ENCODE assay signal across 8 mouse cellular contexts in the genomic region with DNA sequence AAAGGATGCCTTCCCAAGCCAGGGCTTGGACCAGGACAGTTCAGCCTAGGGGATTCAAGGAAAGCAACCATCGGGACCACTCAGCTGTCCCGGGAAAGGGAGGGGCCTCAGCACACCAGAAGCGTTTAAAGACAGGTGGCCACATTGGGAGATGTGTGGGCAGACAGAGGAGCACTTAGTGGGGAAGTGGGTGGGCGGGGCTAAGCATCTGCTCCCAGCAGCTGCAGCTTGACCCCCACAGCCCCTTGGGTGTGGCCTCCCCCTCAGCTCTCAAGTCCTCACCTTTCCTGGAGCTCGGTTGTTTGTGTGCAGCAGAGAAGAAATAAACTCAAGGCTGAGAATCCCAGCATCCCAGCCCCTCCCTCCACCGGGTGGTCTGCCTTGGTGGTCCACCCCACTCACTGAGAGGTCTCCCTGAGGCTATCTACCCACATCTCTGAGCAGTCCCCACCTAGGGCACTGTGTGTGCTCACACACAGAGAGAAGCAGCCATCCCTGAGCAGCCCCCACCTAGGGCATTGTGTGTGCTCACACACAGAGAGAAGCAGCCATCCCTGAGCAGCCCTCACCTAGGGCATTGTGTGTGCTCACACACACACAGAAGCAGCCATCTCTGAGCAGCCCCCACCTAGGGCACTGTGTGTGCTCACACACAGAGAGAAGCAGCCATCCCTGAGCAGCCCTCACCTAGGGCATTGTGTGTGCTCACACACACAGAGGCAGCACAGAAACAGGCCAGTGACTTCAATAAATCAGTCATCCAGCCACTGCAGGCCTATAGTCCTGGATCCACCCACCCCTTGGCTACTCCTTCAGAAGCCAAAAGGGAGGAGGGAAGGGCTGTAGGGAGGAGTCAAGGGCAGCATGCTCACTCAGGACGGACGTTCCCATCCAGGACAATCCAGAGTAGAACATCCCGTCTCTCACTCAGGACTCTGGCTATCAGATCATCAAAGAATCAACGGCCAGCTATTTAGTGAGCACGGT.
A peak's percentile ranks its signal among the peaks of the same experiment; 100 is the strongest.
DNase-seq lines count a peak whose midpoint lies in the region; ATAC-seq and TF ChIP-seq lines count a peak whose summit lies in the region.

No protein-coding gene starts in this region.

- peak; percentile 84 for DNase-seq in R1 (ENCODE audit: low read depth, low spot score)
- DNase-seq in heart, postnatal 0 days (ENCODE audit: low spot score): peak; percentile 27
- peak; percentile 80 for DNase-seq in lung, postnatal 36 days
- DNase-seq in thymus, postnatal 36 days: no peak
- no peak for DNase-seq in cerebellum, adult 9-10 months
- DNase-seq in urinary bladder, postnatal 4 days (ENCODE audit: low spot score in 2 of 2): no peak
- no peak for DNase-seq in gastrocnemius, postnatal 36 days

- 44% methylated on average over 11 of the region's 11 CpGs for WGBS in heart, postnatal 0 days

- H3K79me2 ChIP-seq in C2C12 (ENCODE audit: control insufficient read depth, insufficient read depth): no peaks in the 10 kb centered on the region

- no peak overlapping the region for H3K27ac ChIP-seq in heart, postnatal 0 days (ENCODE audit: low read depth)

- no peaks in the 10 kb centered on the region for H3K79me3 ChIP-seq in C2C12 (ENCODE audit: low read depth)

- H3K36me3 ChIP-seq in C2C12 (ENCODE audit: control insufficient read depth, insufficient read depth): no peaks in the 10 kb centered on the region
- no peaks in the 10 kb centered on the region for H3K36me3 ChIP-seq in heart, postnatal 0 days (replicated peaks; ENCODE audit: control insufficient read depth, insufficient read depth, low read length)

- H3K4me2 ChIP-seq in heart, postnatal 0 days (ENCODE audit: low read depth, low read length): no peak overlapping the region

- ATAC-seq in heart, postnatal 0 days (ENCODE audit: insufficient read depth, low read depth): 0 out of 2 replicates have a peak, but pooled peaks have one; percentile 3

- H3K9ac ChIP-seq in heart, postnatal 0 days (replicated peaks; ENCODE audit: low read depth, low read length): no peak overlapping the region

- no peak for TF ChIP-seq CTCF in C2C12 (IDR thresholded peaks at IDR 0.05; ENCODE audit: control insufficient read depth, insufficient read depth, insufficient read length)
- no peak for TF ChIP-seq CTCF in heart, postnatal 0 days (IDR thresholded peaks at IDR 0.05; ENCODE audit: low read depth)

- H3K27me3 ChIP-seq in C2C12 (ENCODE audit: control insufficient read depth, insufficient read depth, insufficient read length): no peaks in the 10 kb centered on the region
- H3K27me3 ChIP-seq in heart, postnatal 0 days (ENCODE audit: control insufficient read depth, insufficient read depth, low read length): no peaks in the 10 kb centered on the region

- no peak overlapping the region for H3ac ChIP-seq in C2C12 (ENCODE audit: control insufficient read depth, insufficient read length, low read depth)

- TF ChIP-seq EP300 in heart, postnatal 0 days (IDR thresholded peaks at IDR 0.05; ENCODE audit: low read depth): no peak

- peaks cover 36% of the 10 kb centered on the region for H3K4me1 ChIP-seq in heart, postnatal 0 days (ENCODE audit: control insufficient read depth, insufficient read depth)

- intact Hi-C loops in gastrocnemius, postnatal 36 days (cut with DNase I): no loop called here

- H3K4me3 ChIP-seq in C2C12 (ENCODE audit: insufficient read depth, poor library complexity, severe bottlenecking): no peak overlapping the region
- H3K4me3 ChIP-seq in heart, postnatal 0 days (ENCODE audit: low read depth, low read length): no peak overlapping the region

- H3K9me3 ChIP-seq in heart, postnatal 0 days (replicated peaks; ENCODE audit: control insufficient read depth, low read length): no peaks in the 10 kb centered on the region

TF ChIP-seq in C2C12, 6 proteins besides CTCF, POLR2A, EP300 and RAD21:
- TF ChIP-seq FOSL1 (IDR thresholded peaks at IDR 0.05; ENCODE audit: insufficient read depth, low read length, poor library complexity, severe bottlenecking): no peak
- no peak for TF ChIP-seq USF1 (IDR thresholded peaks at IDR 0.05; ENCODE audit: low read depth)
- TF ChIP-seq MYOD1 (IDR thresholded peaks at IDR 0.05; ENCODE audit: control insufficient read depth, insufficient read length, low read depth): peak; percentile 73
- TF ChIP-seq MYOG (IDR thresholded peaks at IDR 0.05; ENCODE audit: control insufficient read depth, extremely low read depth, insufficient read length): no peak
- TF ChIP-seq CEBPB (IDR thresholded peaks at IDR 0.05; ENCODE audit: low read depth): no peak
- peak; percentile 22 for TF ChIP-seq MAX (IDR thresholded peaks at IDR 0.05)

Comparison
In these comparisons a context has a peak if more than half of its experiments do, and no peak if none do; other contexts are left out.
1. DNase-seq: peak in R1 (single experiment), heart, postnatal 0 days (single experiment) and lung, postnatal 36 days (single experiment); none in thymus, postnatal 36 days (0 of 2), cerebellum, adult 9-10 months (single experiment), urinary bladder, postnatal 4 days (0 of 2) and gastrocnemius, postnatal 36 days (0 of 2).